Mouse (Mus musculus) ES-E14 (cell line): Measurements from ENCODE around the gene Raf1.

ENCODE experiments used
- CHD2 ChIP-seq: IDR thresholded peaks from 2 replicates; pipeline ENCODE4 v1.6.1; 2014; ENCODE audit warnings: mild to moderate bottlenecking, low read depth, low read length, inconsistent platforms
- MAFK ChIP-seq: IDR thresholded peaks from 2 replicates; pipeline ENCODE4 v1.6.1; 2014; ENCODE audit warnings: mild to moderate bottlenecking, low read depth, low read length, inconsistent platforms; ENCODE audit not compliant: insufficient read depth
- ZC3H11A ChIP-seq: IDR thresholded peaks from 2 replicates; pipeline ENCODE4 v1.6.1; 2012; ENCODE audit warnings: low read depth, mild to moderate bottlenecking, inconsistent platforms, low read length, borderline replicate concordance
- ZNF384 ChIP-seq: IDR thresholded peaks from 2 replicates; pipeline ENCODE4 v1.6.1; 2012; ENCODE audit warnings: low read depth, low read length, inconsistent platforms

- TF ChIP-seq ZNF384: no peak
- TF ChIP-seq ZC3H11A: no peak
- TF ChIP-seq MAFK: no peak
- no peak for TF ChIP-seq CHD2
Measured at GRCm38 (mm10) chr6:115606461-115606860, 70.0 kb downstream of the Raf1 start.
